ENCODE assay signal across 17 mouse cellular contexts in genomic region chr5:137051914-137052505, GRCm38 (mm10). TPM values are rescaled to one million over a fixed set of nuclear protein-coding genes. Genes with fewer than 3 reads are reported as not detected.
DNase-seq lines count a peak whose midpoint lies in the region; ATAC-seq and TF ChIP-seq lines count a peak whose summit lies in the region.
"Had no signal": no experiment of that assay in that cellular context is flagged by ENCODE, and none has a peak within 500 bp of the region (broad histone marks: within the 10 kb centered on the region; RNA-seq: fewer than 3 reads in every experiment).

No protein-coding gene starts in this region.

- no peak overlapping the region for H3K4me3 ChIP-seq in kidney, embryonic 16.5 days (ENCODE audit: low read length)
- no peak overlapping the region for H3K4me3 ChIP-seq in gastrocnemius, adult 2 months
- H3K4me3 ChIP-seq: embryonic facial prominence, embryonic 13.5 days; forebrain, embryonic 13.5 days had no signal

- intact Hi-C loops in gastrocnemius, adult 2 months (cut with DNase I): no loop called here

- H3K27me3 ChIP-seq in kidney, embryonic 16.5 days (ENCODE audit: insufficient read depth, low read length): no peaks in the 10 kb centered on the region
- H3K27me3 ChIP-seq: forebrain, embryonic 13.5 days had no signal

- H3K27ac ChIP-seq in kidney, embryonic 16.5 days (ENCODE audit: low read length): no peak overlapping the region
- no peak overlapping the region for H3K27ac ChIP-seq in gastrocnemius, adult 2 months
- H3K27ac ChIP-seq: embryonic facial prominence, embryonic 13.5 days; forebrain, embryonic 13.5 days had no signal

- no peak overlapping the region for H3K4me2 ChIP-seq in kidney, embryonic 16.5 days (replicated peaks; ENCODE audit: low read depth, low read length)
- H3K4me2 ChIP-seq: embryonic facial prominence, embryonic 13.5 days; forebrain, embryonic 13.5 days had no signal

- peak; percentile 20 to 49 for DNase-seq in kidney, postnatal 25 days
- DNase-seq in right cerebral cortex, postnatal 25 days: peak; percentile 50
- no peak for DNase-seq in right cerebral cortex, postnatal 4 days
- peak; percentile 69 to 74 for DNase-seq in left cerebral cortex, adult 9 months (ENCODE audit: low spot score in 2 of 2)
- DNase-seq in gastrocnemius, adult 2 months: no peak
- DNase-seq in adrenal gland, postnatal 25 days: no peak
- DNase-seq: cerebellum, adult 9-10 months; lung, postnatal 14 days had no signal

- 0 out of 2 replicates have a peak, but pooled peaks cover 3% of the 10 kb centered on the region for H3K9me3 ChIP-seq in kidney, embryonic 16.5 days (ENCODE audit: low read length)
- H3K9me3 ChIP-seq: embryonic facial prominence, embryonic 13.5 days; forebrain, embryonic 13.5 days had no signal

- no peaks in the 10 kb centered on the region for H3K4me1 ChIP-seq in kidney, embryonic 16.5 days (ENCODE audit: insufficient read depth, low read length)
- H3K4me1 ChIP-seq: embryonic facial prominence, embryonic 13.5 days; forebrain, embryonic 13.5 days had no signal

- no peak overlapping the region for H3K9ac ChIP-seq in kidney, embryonic 16.5 days (replicated peaks; ENCODE audit: low read length)
- H3K9ac ChIP-seq: embryonic facial prominence, embryonic 13.5 days; forebrain, embryonic 13.5 days had no signal

- WGBS in kidney, embryonic 16.5 days: 76% methylated on average over 5 of the region's 5 CpGs

- no peaks in the 10 kb centered on the region for H3K36me3 ChIP-seq in kidney, embryonic 16.5 days (ENCODE audit: insufficient read depth, low read length)
- H3K36me3 ChIP-seq: embryonic facial prominence, embryonic 13.5 days had no signal

- no peak for TF ChIP-seq CTCF in gastrocnemius, adult 2 months (IDR thresholded peaks at IDR 0.05)

- ATAC-seq in kidney, embryonic 16.5 days (ENCODE audit: low FRiP score, low TSS enrichment): no peak
- ATAC-seq: forebrain, embryonic 13.5 days; hindbrain, embryonic 16.5 days; midbrain, embryonic 16.5 days had no signal

RNA-seq across cellular contexts. Expression of gene Ap1s1, which starts 6.1 kb away (rescaled TPM):
- 201 TPM in 2 replicates for polyA plus RNA-seq in kidney, embryonic 16.5 days (2015; fragmentation: Nextera tagmentation; extraction: Ambion mirVana)
- total RNA-seq in gastrocnemius, adult 2 months (2021): 10 to 100 TPM; 12.4 to 19.2 TPM
- total RNA-seq in adrenal gland, postnatal 25 days (2021): 97.4 and 117 TPM in 2 replicates

RNA-seq across cellular contexts. Expression of gene Serpine1, which starts 20.1 kb away (rescaled TPM):
- polyA plus RNA-seq in kidney, embryonic 16.5 days (2015; fragmentation: Nextera tagmentation; extraction: Ambion mirVana): 0.29 and 0.53 TPM in 2 replicates
- 1 to 10 TPM; 2.5 to 2.8 TPM for total RNA-seq in gastrocnemius, adult 2 months (2021)
- total RNA-seq in adrenal gland, postnatal 25 days (2021): 2.0 and 3.4 TPM in 2 replicates
- total RNA-seq: neutrophil, adult 5-6 weeks had no signal

RNA-seq across cellular contexts. Expression of gene Vgf, which starts 25.8 kb away (rescaled TPM):
- 0.24 and 0.28 TPM in 2 replicates for polyA plus RNA-seq in kidney, embryonic 16.5 days (2015; fragmentation: Nextera tagmentation; extraction: Ambion mirVana)
- not detected for total RNA-seq in gastrocnemius, adult 2 months (2021)
- total RNA-seq in adrenal gland, postnatal 25 days (2021): 7.4 and 11.0 TPM in 2 replicates
- total RNA-seq: neutrophil, adult 5-6 weeks had no signal
- polyA plus RNA-seq: gonadal fat pad, adult 2 months; heart, postnatal 0 days; limb, embryonic 11.5 days had no signal

Comparison
In these comparisons a context has a peak if more than half of its experiments do, and no peak if none do; other contexts are left out.
1. DNase-seq: peak in kidney, postnatal 25 days (2 of 2), right cerebral cortex, postnatal 25 days (single experiment) and left cerebral cortex, adult 9 months (2 of 2); none in right cerebral cortex, postnatal 4 days (single experiment), gastrocnemius, adult 2 months (single experiment) and adrenal gland, postnatal 25 days (single experiment).